Mouse (Mus musculus): ENCODE measurements around the gene Cdc42ep2. TPM values are rescaled to one million over a fixed set of nuclear protein-coding genes. Genes with fewer than 3 reads are reported as not detected.

Cdc42ep2 gene
- polyA plus RNA-seq, 1 experiment from 2014 or later: 12.4 TPM

GRCm38 (mm10) chr19:5910221-5910620, 14.4 kb downstream of the Cdc42ep2 start:
- H3K4me2 ChIP-seq (ENCODE audit: low read length): peak overlapping the region; percentile 81
- 0 out of 2 replicates have a peak overlapping the region, but pooled peaks have one; percentile 54 for H3K27ac ChIP-seq (ENCODE audit: low read length)
- H3K27me3 ChIP-seq (replicated peaks; ENCODE audit: control insufficient read depth, insufficient read depth, low read length): no peaks in the 10 kb centered on the region
- peaks cover 28% of the 10 kb centered on the region for H3K4me1 ChIP-seq (replicated peaks; ENCODE audit: control insufficient read depth, insufficient read depth, low read length)
- no peaks in the 10 kb centered on the region for H3K9me3 ChIP-seq (ENCODE audit: control insufficient read depth, low read length)
- WGBS: 50% methylated on average over 6 of the region's 6 CpGs
- peaks cover 6% of the 10 kb centered on the region for H3K36me3 ChIP-seq (ENCODE audit: control insufficient read depth, insufficient read depth)
- peak overlapping the region; percentile 25 for H3K4me3 ChIP-seq (replicated peaks; ENCODE audit: low read length)
- ATAC-seq: no peak
- peak overlapping the region; percentile 40 for H3K9ac ChIP-seq (replicated peaks; ENCODE audit: low read depth, low read length)

GRCm38 (mm10) chr19:5907275-5907674, 17.3 kb downstream of the Cdc42ep2 start:
- no peak for ATAC-seq
- Histone ChIP-seq H3K9ac (replicated peaks; ENCODE audit: low read depth, low read length) (no peak overlapping the region), H3K4me3 (replicated peaks; ENCODE audit: low read length) (no peak overlapping the region), H3K4me1 (replicated peaks; ENCODE audit: control insufficient read depth, insufficient read depth, low read length) (peaks cover 21% of the 10 kb centered on the region), H3K36me3 (ENCODE audit: control insufficient read depth, insufficient read depth) (peaks cover 32% of the 10 kb centered on the region), H3K4me2 (ENCODE audit: low read length) (no peak overlapping the region), H3K9me3 (ENCODE audit: control insufficient read depth, low read length) (no peaks in the 10 kb centered on the region), H3K27ac (ENCODE audit: low read length) (no peak overlapping the region), H3K27me3 (replicated peaks; ENCODE audit: control insufficient read depth, insufficient read depth, low read length) (no peaks in the 10 kb centered on the region)
- 92% methylated on average over 3 of the region's 3 CpGs for WGBS

GRCm38 (mm10) chr19:5894002-5894678, 30.5 kb downstream of the Cdc42ep2 start, which contains the start of gene Tigd3:
TSS of gene Tigd3 (minus strand) at chr19:5894149.
- Histone ChIP-seq H3K36me3 (ENCODE audit: control insufficient read depth, insufficient read depth) (peaks cover 10% of the 10 kb centered on the region), H3K27me3 (replicated peaks; ENCODE audit: control insufficient read depth, insufficient read depth, low read length) (no peaks in the 10 kb centered on the region), H3K4me2 (ENCODE audit: low read length) (peak within 1 kb of the TSS; percentile 84), H3K9ac (replicated peaks; ENCODE audit: low read depth, low read length) (peak within 1 kb of the TSS; percentile 92), H3K27ac (ENCODE audit: low read length) (peak within 1 kb of the TSS; percentile 76), H3K9me3 (ENCODE audit: control insufficient read depth, low read length) (no peaks in the 10 kb centered on the region), H3K4me3 (replicated peaks; ENCODE audit: low read length) (peak within 1 kb of the TSS; percentile 81), H3K4me1 (replicated peaks; ENCODE audit: control insufficient read depth, insufficient read depth, low read length) (peaks cover 25% of the 10 kb centered on the region)
- peak; percentile 99 for ATAC-seq
- WGBS: 3% methylated on average over 36 of the region's 36 CpGs

GRCm38 (mm10) chr19:5893282-5894001, 31.2 kb downstream of the Cdc42ep2 start:
- Histone ChIP-seq H3K27me3 (replicated peaks; ENCODE audit: control insufficient read depth, insufficient read depth, low read length) (no peaks in the 10 kb centered on the region), H3K4me2 (ENCODE audit: low read length) (peak overlapping the region; percentile 84), H3K27ac (ENCODE audit: low read length) (peak overlapping the region; percentile 76), H3K4me3 (replicated peaks; ENCODE audit: low read length) (peak overlapping the region; percentile 81), H3K36me3 (ENCODE audit: control insufficient read depth, insufficient read depth) (peaks cover 8% of the 10 kb centered on the region; the same call in 1 of the 2 replicates), H3K4me1 (replicated peaks; ENCODE audit: control insufficient read depth, insufficient read depth, low read length) (peaks cover 25% of the 10 kb centered on the region), H3K9me3 (ENCODE audit: control insufficient read depth, low read length) (no peaks in the 10 kb centered on the region), H3K9ac (replicated peaks; ENCODE audit: low read depth, low read length) (peak overlapping the region; percentile 92)
- peak; percentile 49 for ATAC-seq
- 6% methylated on average over 22 of the region's 31 CpGs for WGBS

GRCm38 (mm10) chr19:5892735-5893134, 31.9 kb downstream of the Cdc42ep2 start:
- no peaks in the 10 kb centered on the region for H3K9me3 ChIP-seq (ENCODE audit: control insufficient read depth, low read length)
- H3K4me3 ChIP-seq (replicated peaks; ENCODE audit: low read length): peak overlapping the region; percentile 81
- peak overlapping the region; percentile 92 for H3K9ac ChIP-seq (replicated peaks; ENCODE audit: low read depth, low read length)
- no peak overlapping the region for H3K27ac ChIP-seq (ENCODE audit: low read length)
- no peak for ATAC-seq
- peak overlapping the region; percentile 84 for H3K4me2 ChIP-seq (ENCODE audit: low read length)
- WGBS: 84% methylated on average over 13 of the region's 13 CpGs
- H3K4me1 ChIP-seq (replicated peaks; ENCODE audit: control insufficient read depth, insufficient read depth, low read length): peaks cover 25% of the 10 kb centered on the region
- no peaks in the 10 kb centered on the region for H3K27me3 ChIP-seq (replicated peaks; ENCODE audit: control insufficient read depth, insufficient read depth, low read length)
- H3K36me3 ChIP-seq (ENCODE audit: control insufficient read depth, insufficient read depth): peaks cover 8% of the 10 kb centered on the region; the same call in 1 of the 2 replicates

GRCm38 (mm10) chr19:5892262-5892661, 32.4 kb downstream of the Cdc42ep2 start:
- Histone ChIP-seq H3K27ac (ENCODE audit: low read length) (no peak overlapping the region; the same call in 1 of the 2 replicates), H3K27me3 (replicated peaks; ENCODE audit: control insufficient read depth, insufficient read depth, low read length) (no peaks in the 10 kb centered on the region), H3K9me3 (ENCODE audit: control insufficient read depth, low read length) (no peaks in the 10 kb centered on the region), H3K36me3 (ENCODE audit: control insufficient read depth, insufficient read depth) (peaks cover 8% of the 10 kb centered on the region; the same call in 1 of the 2 replicates), H3K4me1 (replicated peaks; ENCODE audit: control insufficient read depth, insufficient read depth, low read length) (peaks cover 25% of the 10 kb centered on the region), H3K4me3 (replicated peaks; ENCODE audit: low read length) (no peak overlapping the region), H3K9ac (replicated peaks; ENCODE audit: low read depth, low read length) (no peak overlapping the region; the same call in 1 of the 2 replicates), H3K4me2 (ENCODE audit: low read length) (no peak overlapping the region)
- no peak for ATAC-seq
- 91% methylated on average over 7 of the region's 7 CpGs for WGBS

- 89% methylated on average over 12 of the region's 12 CpGs for WGBS
- no peak overlapping the region for H3K4me2 ChIP-seq (ENCODE audit: low read length)
These were observed 32.9 kb downstream of the Cdc42ep2 start for GRCm38 (mm10) chr19:5891521-5892258.

GRCm38 (mm10) chr19:5889211-5889610, 35.4 kb downstream of the Cdc42ep2 start:
- Histone ChIP-seq H3K36me3 (ENCODE audit: control insufficient read depth, insufficient read depth) (no peaks in the 10 kb centered on the region), H3K27me3 (replicated peaks; ENCODE audit: control insufficient read depth, insufficient read depth, low read length) (no peaks in the 10 kb centered on the region), H3K4me1 (replicated peaks; ENCODE audit: control insufficient read depth, insufficient read depth, low read length) (peaks cover 23% of the 10 kb centered on the region), H3K9me3 (ENCODE audit: control insufficient read depth, low read length) (no peaks in the 10 kb centered on the region), H3K9ac (replicated peaks; ENCODE audit: low read depth, low read length) (no peak overlapping the region), H3K4me2 (ENCODE audit: low read length) (no peak overlapping the region), H3K4me3 (replicated peaks; ENCODE audit: low read length) (no peak overlapping the region), H3K27ac (ENCODE audit: low read length) (no peak overlapping the region)
- WGBS: 78% methylated on average over 4 of the region's 4 CpGs
- no peak for ATAC-seq

More at GRCm38 (mm10) chr19:5891521-5892258, 32.9 kb downstream of the Cdc42ep2 start:
- Histone ChIP-seq H3K4me3 (replicated peaks; ENCODE audit: low read length) (no peak overlapping the region), H3K36me3 (ENCODE audit: control insufficient read depth, insufficient read depth) (peaks cover 6% of the 10 kb centered on the region; the same call in 1 of the 2 replicates), H3K27me3 (replicated peaks; ENCODE audit: control insufficient read depth, insufficient read depth, low read length) (no peaks in the 10 kb centered on the region), H3K4me1 (replicated peaks; ENCODE audit: control insufficient read depth, insufficient read depth, low read length) (peaks cover 25% of the 10 kb centered on the region), H3K9ac (replicated peaks; ENCODE audit: low read depth, low read length) (no peak overlapping the region), H3K27ac (ENCODE audit: low read length) (no peak overlapping the region), H3K9me3 (ENCODE audit: control insufficient read depth, low read length) (no peaks in the 10 kb centered on the region)
- ATAC-seq: no peak

All from forebrain, embryonic 16.5 days (tissue).